Mouse (Mus musculus): ENCODE results near the gene Dek.

Gene Dek

GRCm38 (mm10) chr13:47105711-47106579, at the start of gene Dek:
Gene Dek, minus strand, starts transcription at chr13:47106201.
- DNase-seq (ENCODE audit: low read depth), result peak; percentile 74

- DNase-seq (ENCODE audit: low read depth), result no peak
Observed at GRCm38 (mm10) chr13:47154866-47155265, 48.9 kb upstream of the Dek start.

GRCm38 (mm10) chr13:47153206-47153605, 47.2 kb upstream of the Dek start:
- DNase-seq (ENCODE audit: low read depth), result no peak

GRCm38 (mm10) chr13:47152390-47152789, 46.4 kb upstream of the Dek start:
- DNase-seq (ENCODE audit: low read depth), result peak; percentile 42

GRCm38 (mm10) chr13:47151060-47151459, 45.1 kb upstream of the Dek start:
- no peak for DNase-seq (ENCODE audit: low read depth)

GRCm38 (mm10) chr13:47149993-47150392, 44.0 kb upstream of the Dek start:
- no peak for DNase-seq (ENCODE audit: low read depth)

GRCm38 (mm10) chr13:47148573-47148972, 42.6 kb upstream of the Dek start:
- DNase-seq (ENCODE audit: low read depth), result no peak

- DNase-seq (ENCODE audit: low read depth), result no peak
Observed at GRCm38 (mm10) chr13:47146388-47146787, 40.4 kb upstream of the Dek start.

GRCm38 (mm10) chr13:47145939-47146338, 39.9 kb upstream of the Dek start:
- DNase-seq (ENCODE audit: low read depth), result no peak

- DNase-seq (ENCODE audit: low read depth), result no peak
Observed at GRCm38 (mm10) chr13:47142764-47143163, 36.8 kb upstream of the Dek start.

GRCm38 (mm10) chr13:47135741-47136140, 29.7 kb upstream of the Dek start:
- no peak for DNase-seq (ENCODE audit: low read depth)

GRCm38 (mm10) chr13:47134836-47135235, 28.8 kb upstream of the Dek start:
- no peak for DNase-seq (ENCODE audit: low read depth)

- no peak for DNase-seq (ENCODE audit: low read depth)
Observed at GRCm38 (mm10) chr13:47133058-47133457, 27.1 kb upstream of the Dek start.

- DNase-seq (ENCODE audit: low read depth), result no peak
Observed at GRCm38 (mm10) chr13:47129090-47129489, 23.1 kb upstream of the Dek start.

- no peak for DNase-seq (ENCODE audit: low read depth)
Observed at GRCm38 (mm10) chr13:47125595-47125994, 19.6 kb upstream of the Dek start.

- no peak for DNase-seq (ENCODE audit: low read depth)
Observed at GRCm38 (mm10) chr13:47124986-47125385, 19.0 kb upstream of the Dek start.

- DNase-seq (ENCODE audit: low read depth), result no peak
Observed at GRCm38 (mm10) chr13:47124449-47124848, 18.4 kb upstream of the Dek start.

- DNase-seq (ENCODE audit: low read depth), result no peak
Observed at GRCm38 (mm10) chr13:47122537-47123430, 16.8 kb upstream of the Dek start, which contains the start of gene Rnf144b. Gene Rnf144b, plus strand, starts transcription at chr13:47122656.

- DNase-seq (ENCODE audit: low read depth), result no peak
Observed at GRCm38 (mm10) chr13:47121333-47121889, 15.4 kb upstream of the Dek start.

- no peak for DNase-seq (ENCODE audit: low read depth)
Observed at GRCm38 (mm10) chr13:47116000-47116399, 10.0 kb upstream of the Dek start.

- DNase-seq (ENCODE audit: low read depth), result peak; percentile 41
Observed at GRCm38 (mm10) chr13:47112924-47113323, 6.9 kb upstream of the Dek start.

- no peak for DNase-seq (ENCODE audit: low read depth)
Observed at GRCm38 (mm10) chr13:47112056-47112455, 6.1 kb upstream of the Dek start.

Measured in c-Kit-positive CD71-negative TER-119-negative erythroid progenitor cells, embryonic 14.5 days (primary cell).